Mouse (Mus musculus) retina, postnatal 1 day (tissue): ENCODE measurements at regions not wholly inside any gene's neighbourhood (a gene's known extent, or its start where the extent isn't known, plus 50 kb on each side); places are given as distances from the start of the nearest gene placed in this dataset.
"Not testable (repeated sequence)": the region's sequence is repeated elsewhere in the genome, so short reads cannot be mapped to it uniquely, and the experiment has no call there.

Experiments
- DNase-seq: peaks from one replicate; pipeline ENCODE4 v3.0.0-alpha.2; 2012

- DNase-seq, result no peak
Measured at GRCm38 (mm10) chr3:68795641-68796040, 73.7 kb upstream of the 1110032F04Rik start.

GRCm38 (mm10) chr3:68798408-68798807 is 71.0 kb upstream of the 1110032F04Rik start:
- not testable (repeated sequence) for DNase-seq

- no peak for DNase-seq
Measured at GRCm38 (mm10) chr3:68808866-68809265, 60.5 kb upstream of the 1110032F04Rik start.

GRCm38 (mm10) chr3:68813461-68813860 is 55.9 kb upstream of the 1110032F04Rik start:
- no peak for DNase-seq

GRCm38 (mm10) chr3:68814011-68814690 is 55.2 kb upstream of the 1110032F04Rik start:
- DNase-seq, result no peak

- no peak for DNase-seq
Measured at GRCm38 (mm10) chr3:68815621-68816020, 53.8 kb upstream of the 1110032F04Rik start.

GRCm38 (mm10) chr3:68817321-68817720 is 52.1 kb upstream of the 1110032F04Rik start:
- DNase-seq, result no peak
